Mouse (Mus musculus): ENCODE results near the gene Tpst1. TPM values are rescaled to one million over a fixed set of nuclear protein-coding genes. Genes with fewer than 3 reads are reported as not detected.

Tpst1 gene
- polyA plus RNA-seq, 1 experiment from 2014 or later: 57.1 TPM

- Histone ChIP-seq H3K36me3 (ENCODE audit: control insufficient read depth, insufficient read depth, low read length) (no peaks in the 10 kb centered on the region), H3K4me1 (ENCODE audit: control insufficient read depth, insufficient read depth, low read length) (no peaks in the 10 kb centered on the region), H3K4me2 (ENCODE audit: low read length) (no peak overlapping the region), H3K9me3 (replicated peaks; ENCODE audit: control insufficient read depth, low read length) (no peaks in the 10 kb centered on the region), H3K4me3 (ENCODE audit: low read depth, low read length) (no peak overlapping the region), H3K27ac (ENCODE audit: low read depth, low read length) (no peak overlapping the region), H3K9ac (ENCODE audit: low read length) (no peak overlapping the region), H3K27me3 (replicated peaks; ENCODE audit: control insufficient read depth, insufficient read depth, low read length) (no peaks in the 10 kb centered on the region)
- 80% methylated on average over 4 of the region's 4 CpGs for WGBS
- DNase-seq (ENCODE audit: low spot score) (no peak), ATAC-seq (no peak)
Measured at GRCm38 (mm10) chr5:130158545-130158944, 85.4 kb downstream of the Tpst1 start.

- no peak overlapping the region for H3K9ac ChIP-seq (ENCODE audit: low read length)
- no peak overlapping the region for H3K4me3 ChIP-seq (ENCODE audit: low read depth, low read length)
- ATAC-seq: no peak
- no peaks in the 10 kb centered on the region for H3K36me3 ChIP-seq (ENCODE audit: control insufficient read depth, insufficient read depth, low read length)
- no peak overlapping the region for H3K4me2 ChIP-seq (ENCODE audit: low read length)
- WGBS: 64% methylated on average over 7 of the region's 7 CpGs
- DNase-seq (ENCODE audit: low spot score): no peak
- H3K4me1 ChIP-seq (ENCODE audit: control insufficient read depth, insufficient read depth, low read length): no peaks in the 10 kb centered on the region
- no peaks in the 10 kb centered on the region for H3K9me3 ChIP-seq (replicated peaks; ENCODE audit: control insufficient read depth, low read length)
- H3K27ac ChIP-seq (ENCODE audit: low read depth, low read length): no peak overlapping the region
- H3K27me3 ChIP-seq (replicated peaks; ENCODE audit: control insufficient read depth, insufficient read depth, low read length): no peaks in the 10 kb centered on the region
Measured at GRCm38 (mm10) chr5:130159761-130160201, 86.7 kb downstream of the Tpst1 start.

- H3K9me3 ChIP-seq (replicated peaks; ENCODE audit: control insufficient read depth, low read length): no peaks in the 10 kb centered on the region
- WGBS: 5% methylated on average over 7 of the region's 7 CpGs
- DNase-seq (ENCODE audit: low spot score): peak; percentile 74
Measured at GRCm38 (mm10) chr5:130163670-130164069, 90.5 kb downstream of the Tpst1 start.

GRCm38 (mm10) chr5:130165213-130165612 is 92.1 kb downstream of the Tpst1 start:
- H3K9me3 ChIP-seq (replicated peaks; ENCODE audit: control insufficient read depth, low read length): no peaks in the 10 kb centered on the region

More at GRCm38 (mm10) chr5:130163670-130164069, 90.5 kb downstream of the Tpst1 start:
- H3K36me3 ChIP-seq (ENCODE audit: control insufficient read depth, insufficient read depth, low read length): no peaks in the 10 kb centered on the region
- H3K27ac ChIP-seq (ENCODE audit: low read depth, low read length): no peak overlapping the region
- no peaks in the 10 kb centered on the region for H3K27me3 ChIP-seq (replicated peaks; ENCODE audit: control insufficient read depth, insufficient read depth, low read length)
- no peak overlapping the region for H3K4me2 ChIP-seq (ENCODE audit: low read length)
- H3K4me3 ChIP-seq (ENCODE audit: low read depth, low read length): no peak overlapping the region
- H3K9ac ChIP-seq (ENCODE audit: low read length): no peak overlapping the region
- no peak for ATAC-seq
- H3K4me1 ChIP-seq (ENCODE audit: control insufficient read depth, insufficient read depth, low read length): no peaks in the 10 kb centered on the region

GRCm38 (mm10) chr5:130169109-130169508 is 96.0 kb downstream of the Tpst1 start:
- Histone ChIP-seq H3K36me3 (ENCODE audit: control insufficient read depth, insufficient read depth, low read length) (no peaks in the 10 kb centered on the region), H3K27me3 (replicated peaks; ENCODE audit: control insufficient read depth, insufficient read depth, low read length) (no peaks in the 10 kb centered on the region), H3K4me1 (ENCODE audit: control insufficient read depth, insufficient read depth, low read length) (peaks cover 15% of the 10 kb centered on the region), H3K9ac (ENCODE audit: low read length) (no peak overlapping the region), H3K4me3 (ENCODE audit: low read depth, low read length) (no peak overlapping the region), H3K27ac (ENCODE audit: low read depth, low read length) (no peak overlapping the region), H3K4me2 (ENCODE audit: low read length) (no peak overlapping the region), H3K9me3 (replicated peaks; ENCODE audit: control insufficient read depth, low read length) (no peaks in the 10 kb centered on the region)
- WGBS: 79% methylated on average over 6 of the region's 6 CpGs
- ATAC-seq: no peak
- DNase-seq (ENCODE audit: low spot score): no peak

More at GRCm38 (mm10) chr5:130165213-130165612, 92.1 kb downstream of the Tpst1 start:
- Histone ChIP-seq H3K9ac (ENCODE audit: low read length) (no peak overlapping the region), H3K4me3 (ENCODE audit: low read depth, low read length) (no peak overlapping the region), H3K27ac (ENCODE audit: low read depth, low read length) (no peak overlapping the region), H3K27me3 (replicated peaks; ENCODE audit: control insufficient read depth, insufficient read depth, low read length) (no peaks in the 10 kb centered on the region), H3K4me1 (ENCODE audit: control insufficient read depth, insufficient read depth, low read length) (no peaks in the 10 kb centered on the region), H3K4me2 (ENCODE audit: low read length) (no peak overlapping the region), H3K36me3 (ENCODE audit: control insufficient read depth, insufficient read depth, low read length) (no peaks in the 10 kb centered on the region)
- DNase-seq (ENCODE audit: low spot score) (no peak), ATAC-seq (no peak)
- 79% methylated on average over 4 of the region's 4 CpGs for WGBS

DNA sequence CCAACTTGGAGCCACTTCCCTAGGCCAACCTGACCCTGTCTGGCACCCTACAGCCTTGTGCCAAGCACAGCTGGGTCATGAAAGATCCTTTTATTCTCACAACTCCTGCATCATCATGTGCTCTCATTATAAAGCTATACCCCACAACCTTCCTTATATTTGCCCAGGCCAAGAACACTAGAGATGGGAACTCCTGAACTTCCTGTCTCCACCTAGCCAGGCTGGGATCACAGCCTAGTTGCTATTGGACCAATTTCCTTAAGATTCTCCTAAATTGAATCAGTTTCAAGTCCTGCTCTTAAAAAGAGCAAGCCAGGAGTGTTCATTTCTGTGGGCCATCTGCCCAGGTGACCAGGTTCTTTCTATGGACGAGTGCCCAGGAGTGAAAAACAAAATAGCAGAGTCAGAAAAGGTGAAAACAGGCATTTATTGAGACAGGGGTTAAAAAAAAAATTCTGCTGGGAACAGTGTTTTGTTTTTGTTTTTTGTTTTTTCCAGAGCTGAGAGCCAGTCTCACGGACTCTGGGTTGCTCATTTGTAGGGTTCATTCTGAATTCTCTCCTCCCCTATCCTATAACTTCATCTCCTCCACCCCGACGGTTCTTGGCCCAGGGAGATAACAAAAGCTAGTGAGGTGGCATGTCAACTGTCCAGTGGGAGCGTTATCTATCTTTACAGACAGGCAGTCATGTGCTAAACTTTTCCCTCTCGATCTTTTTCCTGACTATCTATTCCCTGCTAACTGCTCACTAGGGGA is 97.7 kb downstream of the Tpst1 start:
- 11% methylated on average over 6 of the region's 6 CpGs for WGBS
- Histone ChIP-seq H3K36me3 (ENCODE audit: control insufficient read depth, insufficient read depth, low read length) (no peaks in the 10 kb centered on the region), H3K4me2 (ENCODE audit: low read length) (peak overlapping the region; percentile 89), H3K4me1 (ENCODE audit: control insufficient read depth, insufficient read depth, low read length) (peaks cover 15% of the 10 kb centered on the region), H3K4me3 (ENCODE audit: low read depth, low read length) (peak overlapping the region; percentile 71), H3K9ac (ENCODE audit: low read length) (peak overlapping the region; percentile 87), H3K27me3 (replicated peaks; ENCODE audit: control insufficient read depth, insufficient read depth, low read length) (no peaks in the 10 kb centered on the region), H3K27ac (ENCODE audit: low read depth, low read length) (peak overlapping the region; percentile 66), H3K9me3 (replicated peaks; ENCODE audit: control insufficient read depth, low read length) (no peaks in the 10 kb centered on the region)
- DNase-seq (ENCODE audit: low spot score): no peak
- ATAC-seq: peak; percentile 13; the same call in 1 of the 2 replicates

DNA sequence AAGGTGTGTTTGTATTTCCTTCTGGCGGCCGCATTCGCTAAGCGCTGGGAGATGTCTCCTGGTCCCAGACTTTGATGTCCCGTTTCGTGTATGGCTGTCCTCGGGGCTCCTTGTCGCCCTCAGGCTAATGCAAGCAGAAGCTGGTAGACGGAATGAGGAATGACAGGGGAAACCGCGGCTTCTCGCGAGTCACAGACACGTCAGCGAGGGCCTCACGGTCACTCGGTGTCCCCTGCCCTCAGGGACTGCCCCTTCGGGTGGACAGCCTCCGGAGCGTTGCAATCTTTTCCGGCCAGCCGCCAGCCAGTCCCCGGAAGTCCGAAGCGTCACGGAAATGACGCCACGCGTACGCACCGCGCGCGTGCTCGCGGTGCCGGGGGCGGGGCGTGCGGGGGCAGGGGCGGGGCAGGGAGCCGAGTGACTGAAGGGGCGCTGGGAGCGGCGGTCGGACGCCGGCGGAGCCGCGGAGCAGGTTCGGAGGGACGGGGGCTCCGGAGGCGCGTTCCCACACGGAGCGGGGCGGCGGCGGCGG is 98.4 kb downstream of the Tpst1 start, which contains the start of gene Rabgef1:
Rabgef1 (plus strand) TSS at position 376 of the 532 bp plus-strand sequence.
- Histone ChIP-seq H3K4me2 (ENCODE audit: low read length) (peak within 1 kb of the TSS; percentile 89), H3K4me1 (ENCODE audit: control insufficient read depth, insufficient read depth, low read length) (peaks cover 15% of the 10 kb centered on the region), H3K36me3 (ENCODE audit: control insufficient read depth, insufficient read depth, low read length) (no peaks in the 10 kb centered on the region), H3K9me3 (replicated peaks; ENCODE audit: control insufficient read depth, low read length) (no peaks in the 10 kb centered on the region), H3K27me3 (replicated peaks; ENCODE audit: control insufficient read depth, insufficient read depth, low read length) (no peaks in the 10 kb centered on the region), H3K9ac (ENCODE audit: low read length) (peak within 1 kb of the TSS; percentile 87), H3K27ac (ENCODE audit: low read depth, low read length) (peak within 1 kb of the TSS; percentile 66), H3K4me3 (ENCODE audit: low read depth, low read length) (peak within 1 kb of the TSS; percentile 71)
- DNase-seq (ENCODE audit: low spot score) (peak; percentile 90), ATAC-seq (peak; percentile 96)
- 0% methylated on average over 52 of the region's 62 CpGs for WGBS

- H3K9ac ChIP-seq (ENCODE audit: low read length): peak overlapping the region; percentile 87
- 2% methylated on average over 32 of the region's 46 CpGs for WGBS
Measured at GRCm38 (mm10) chr5:130171956-130172601, 99.0 kb downstream of the Tpst1 start.

More at GRCm38 (mm10) chr5:130171956-130172601, 99.0 kb downstream of the Tpst1 start:
- Histone ChIP-seq H3K27me3 (replicated peaks; ENCODE audit: control insufficient read depth, insufficient read depth, low read length) (no peaks in the 10 kb centered on the region), H3K36me3 (ENCODE audit: control insufficient read depth, insufficient read depth, low read length) (no peaks in the 10 kb centered on the region), H3K27ac (ENCODE audit: low read depth, low read length) (peak overlapping the region; percentile 66; the same call in 1 of the 2 replicates), H3K4me1 (ENCODE audit: control insufficient read depth, insufficient read depth, low read length) (peaks cover 15% of the 10 kb centered on the region), H3K9me3 (replicated peaks; ENCODE audit: control insufficient read depth, low read length) (no peaks in the 10 kb centered on the region), H3K4me2 (ENCODE audit: low read length) (peak overlapping the region; percentile 78), H3K4me3 (ENCODE audit: low read depth, low read length) (peak overlapping the region; percentile 71)
- ATAC-seq (peak; percentile 11; the same call in 1 of the 2 replicates), DNase-seq (ENCODE audit: low spot score) (peak; percentile 21)

Measured in forebrain, embryonic 14.5 days (tissue).